Mouse (Mus musculus): Measurements from ENCODE around the gene Gm14137.

Gene Gm14137

DNA sequence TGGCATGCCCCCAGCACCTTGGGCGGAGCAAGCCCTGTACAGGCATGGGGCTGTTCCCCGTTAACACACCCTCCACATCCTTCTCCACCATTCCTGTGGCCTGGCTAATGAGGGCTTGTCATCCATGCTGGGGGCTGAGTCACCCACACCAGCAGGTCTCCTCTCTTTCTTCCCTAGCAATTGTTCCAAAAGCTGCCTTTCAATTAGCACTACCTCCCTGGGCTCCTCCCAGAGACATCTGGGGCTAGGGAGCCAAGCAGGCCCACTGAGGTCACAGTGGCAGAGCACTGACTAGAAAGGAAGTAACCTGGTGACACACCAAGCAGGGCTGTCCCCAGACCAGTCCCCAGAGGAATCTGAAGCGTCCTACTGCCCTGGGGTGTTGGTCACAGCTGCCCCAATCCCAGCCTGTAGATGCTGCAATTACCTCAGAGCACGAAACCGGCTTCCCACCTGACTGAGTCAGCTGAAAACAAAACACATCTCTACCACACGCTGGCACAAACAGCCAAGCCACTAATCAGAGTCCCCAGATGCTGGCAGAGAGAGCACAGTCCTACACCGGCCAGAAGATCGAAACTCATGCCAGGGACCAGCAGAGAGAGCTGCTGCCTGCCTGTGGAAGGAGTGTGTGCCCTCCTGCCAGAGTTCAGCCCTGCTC lies at the start of gene Gm14137:
TSS of gene Gm14137 (plus strand) at position 519 of the 661 bp plus-strand sequence.
- no peak for DNase-seq (ENCODE audit: low read depth, low spot score)

DNA sequence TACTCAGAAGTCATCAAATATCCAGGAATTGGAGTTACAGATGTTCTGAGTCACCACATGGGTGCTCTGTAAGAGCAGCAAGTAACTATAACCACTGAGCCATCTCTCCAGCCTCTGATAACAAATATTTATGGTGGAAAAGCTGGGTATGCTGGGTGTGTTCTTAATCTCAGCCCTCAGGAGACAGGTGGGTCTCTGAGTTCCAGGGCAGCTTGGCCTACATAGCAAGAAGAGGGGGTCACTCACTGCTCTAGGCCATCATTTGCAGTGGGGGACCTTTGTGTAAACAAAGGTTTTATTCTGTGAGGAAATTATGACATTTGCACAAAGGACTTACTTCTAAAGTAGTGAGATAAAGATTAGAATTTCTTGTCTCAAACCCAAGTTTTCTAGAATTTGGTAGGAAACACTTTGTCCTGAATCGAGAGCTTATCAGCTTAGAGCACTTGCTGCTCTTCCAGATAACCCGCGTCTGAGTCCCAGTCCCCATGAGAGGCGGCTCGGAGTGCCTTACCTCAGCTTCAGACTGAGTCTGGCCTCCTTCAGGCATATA lies 37.9 kb upstream of the Gm14137 start:
- DNase-seq (ENCODE audit: low read depth, low spot score), result no peak

DNA sequence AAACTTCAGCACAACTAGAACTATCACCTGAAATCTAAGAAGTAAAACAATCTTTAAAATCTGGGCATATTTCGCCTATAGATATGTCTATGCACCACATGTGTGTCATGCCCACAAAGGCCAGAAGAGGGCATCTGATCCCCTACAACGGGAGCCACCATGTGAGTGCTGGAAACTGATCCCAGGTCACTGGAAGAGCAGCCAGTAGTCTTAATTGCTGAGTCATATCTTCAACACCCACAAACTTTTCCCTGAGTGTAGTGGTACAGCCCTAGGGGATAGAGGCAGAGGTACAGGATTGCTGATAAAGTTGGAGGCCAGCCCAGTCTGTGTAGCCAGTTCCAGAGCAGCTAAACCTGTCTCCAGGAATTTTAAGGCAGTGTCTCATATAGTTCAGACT lies 29.1 kb upstream of the Gm14137 start:
- no peak for DNase-seq (ENCODE audit: low read depth, low spot score)

DNA sequence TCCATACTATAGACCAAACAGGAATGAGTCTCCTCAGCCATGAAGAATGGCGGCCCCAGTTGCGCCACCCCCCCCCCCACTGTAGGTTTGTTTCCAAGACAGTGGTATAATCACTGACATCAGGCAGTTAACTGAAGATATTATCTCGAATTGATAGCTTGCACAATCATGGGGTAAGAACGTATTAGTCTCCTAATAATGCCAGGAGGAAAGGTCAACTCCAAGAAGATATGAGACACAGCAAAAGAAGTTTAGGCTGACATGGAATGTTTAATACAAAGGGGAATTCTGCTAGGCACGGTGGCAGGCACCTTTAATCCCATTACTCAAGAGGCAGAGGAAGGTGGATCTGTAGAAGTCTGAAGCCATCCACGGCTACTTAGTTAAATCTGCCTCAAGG lies 27.9 kb upstream of the Gm14137 start:
- DNase-seq (ENCODE audit: low read depth, low spot score), result no peak

DNA sequence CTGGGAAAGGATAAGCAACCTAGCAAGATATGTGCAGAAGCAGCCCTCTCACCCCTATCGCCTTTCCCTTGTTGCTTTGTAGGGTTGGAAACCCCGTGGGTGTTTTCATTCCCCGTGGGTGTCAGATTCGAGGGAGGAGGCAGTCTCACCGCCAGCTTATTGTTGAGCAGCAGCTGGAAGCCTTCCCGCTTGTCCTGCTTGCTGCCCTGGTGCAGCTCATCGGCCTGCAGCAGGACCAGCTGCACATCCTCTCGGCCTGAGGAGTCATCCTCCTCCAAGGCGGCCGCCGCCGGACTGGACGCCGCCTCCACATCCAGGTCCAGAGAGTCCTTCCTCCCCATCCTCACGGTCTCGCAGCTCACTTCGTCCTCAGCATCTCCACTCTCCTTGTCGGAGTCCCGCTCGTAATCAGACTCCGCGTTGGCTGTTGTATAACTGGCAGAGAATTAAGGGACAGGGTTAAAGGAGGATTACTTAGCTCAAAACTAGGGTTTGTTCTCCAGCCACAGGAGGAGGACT lies 27.1 kb upstream of the Gm14137 start:
- DNase-seq (ENCODE audit: low read depth, low spot score), result no peak

DNA sequence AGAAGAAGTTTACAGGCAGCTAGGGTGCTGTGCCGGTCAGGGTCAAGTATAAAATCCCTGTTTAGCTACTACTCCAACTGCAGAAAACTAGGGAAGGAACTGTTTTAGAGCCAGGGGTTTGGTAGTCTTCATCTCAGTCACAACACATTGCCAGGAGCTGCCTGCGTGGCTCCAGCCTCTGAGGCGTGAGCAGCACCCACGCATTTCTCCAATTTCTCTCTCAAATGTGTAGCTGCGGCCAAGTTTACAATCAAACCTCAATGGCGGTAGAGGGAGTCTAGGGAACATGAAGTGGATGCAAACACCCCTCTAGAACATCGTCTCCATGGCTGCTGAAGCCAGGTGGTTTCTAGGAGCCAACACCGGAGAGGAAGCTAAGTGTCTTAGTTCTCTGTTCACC lies 26.5 kb upstream of the Gm14137 start:
- no peak for DNase-seq (ENCODE audit: low read depth, low spot score)

DNA sequence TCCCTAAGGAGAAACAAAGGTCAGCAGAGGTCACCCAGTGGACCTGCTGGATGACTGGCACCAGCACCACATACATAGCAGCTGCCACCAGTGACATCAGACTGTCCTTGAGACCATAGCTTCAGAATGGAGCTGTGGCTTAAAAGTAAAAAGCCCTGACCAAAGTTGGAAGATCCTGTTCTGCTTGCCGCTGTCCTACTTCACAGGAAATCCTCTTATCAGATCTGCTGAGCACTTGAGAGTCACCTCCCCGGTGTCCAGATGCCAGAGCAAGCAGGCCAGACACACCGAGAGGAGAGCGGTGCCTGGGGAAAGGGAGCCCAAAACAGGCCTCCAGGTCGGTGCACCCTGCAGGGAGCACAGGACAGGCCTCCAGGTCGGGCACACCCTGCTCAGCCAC lies 22.1 kb upstream of the Gm14137 start:
- DNase-seq (ENCODE audit: low read depth, low spot score), result no peak

DNA sequence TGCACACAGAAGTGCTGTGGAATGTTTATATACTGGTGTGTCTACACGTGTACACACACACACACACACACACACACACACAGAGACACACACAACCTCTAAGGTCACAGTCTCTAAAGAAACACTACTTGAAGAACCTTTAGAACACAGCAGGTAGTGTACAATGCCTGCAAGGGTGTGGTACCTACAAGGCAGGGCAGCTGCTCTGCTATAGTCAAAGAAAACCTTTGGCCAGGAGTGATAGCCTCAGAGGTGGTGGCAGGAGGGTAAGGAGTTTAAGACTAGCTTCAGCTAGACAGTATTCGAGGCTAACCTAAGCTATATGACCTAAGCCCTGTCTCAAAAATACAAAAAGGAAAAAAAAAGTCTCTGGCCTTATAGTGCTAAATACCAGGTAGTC lies 19.6 kb upstream of the Gm14137 start:
- DNase-seq (ENCODE audit: low read depth, low spot score), result no peak

DNA sequence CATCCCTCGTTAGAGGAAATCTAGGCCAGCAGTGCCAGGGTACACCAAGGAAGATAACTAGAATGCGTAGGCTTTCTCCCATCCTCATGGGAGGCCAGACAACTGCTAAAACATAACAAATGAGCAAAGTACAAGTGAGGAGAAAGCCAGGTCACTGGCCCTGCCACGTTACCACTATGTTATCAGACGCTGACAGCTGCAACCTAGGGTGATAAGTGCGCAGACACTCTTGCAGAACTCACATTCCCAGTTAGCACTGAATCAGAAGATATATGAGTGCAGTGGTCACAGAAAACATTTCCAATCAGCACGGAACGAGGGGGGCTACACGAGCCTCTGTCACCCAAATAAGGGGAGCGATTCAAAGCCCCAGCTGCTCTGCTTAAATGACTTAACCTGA lies 18.9 kb upstream of the Gm14137 start:
- DNase-seq (ENCODE audit: low read depth, low spot score), result no peak

DNA sequence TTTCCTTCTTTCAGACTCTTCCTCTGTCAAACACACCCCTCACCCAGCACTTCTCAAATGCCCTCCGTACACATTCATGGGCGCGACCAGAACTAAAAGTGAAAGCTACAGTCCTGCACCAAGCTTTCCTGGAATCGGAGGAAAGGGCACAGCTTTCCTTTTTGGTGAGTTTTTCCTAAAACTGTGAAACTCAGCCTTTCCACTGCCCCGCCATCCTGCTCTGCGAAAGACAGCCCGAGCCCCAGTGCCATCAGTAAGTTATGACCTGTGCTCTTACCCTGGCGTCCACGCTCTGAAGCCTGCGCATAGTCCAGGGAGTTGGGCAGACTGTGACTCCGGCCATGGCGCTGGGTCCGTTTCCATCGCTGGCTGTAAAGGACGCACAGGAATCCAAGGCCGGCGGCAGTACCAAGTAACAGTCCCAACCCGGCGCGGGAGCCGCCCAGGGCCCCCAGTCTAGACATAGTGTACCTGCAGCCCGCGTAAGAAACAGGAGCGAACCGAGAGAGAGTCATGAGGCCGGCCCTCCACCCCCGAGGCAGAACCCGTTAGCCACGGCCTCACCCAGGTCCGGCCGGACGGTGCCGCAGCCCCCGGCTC lies 18.1 kb upstream of the Gm14137 start:
- no peak for DNase-seq (ENCODE audit: low read depth, low spot score)

DNA sequence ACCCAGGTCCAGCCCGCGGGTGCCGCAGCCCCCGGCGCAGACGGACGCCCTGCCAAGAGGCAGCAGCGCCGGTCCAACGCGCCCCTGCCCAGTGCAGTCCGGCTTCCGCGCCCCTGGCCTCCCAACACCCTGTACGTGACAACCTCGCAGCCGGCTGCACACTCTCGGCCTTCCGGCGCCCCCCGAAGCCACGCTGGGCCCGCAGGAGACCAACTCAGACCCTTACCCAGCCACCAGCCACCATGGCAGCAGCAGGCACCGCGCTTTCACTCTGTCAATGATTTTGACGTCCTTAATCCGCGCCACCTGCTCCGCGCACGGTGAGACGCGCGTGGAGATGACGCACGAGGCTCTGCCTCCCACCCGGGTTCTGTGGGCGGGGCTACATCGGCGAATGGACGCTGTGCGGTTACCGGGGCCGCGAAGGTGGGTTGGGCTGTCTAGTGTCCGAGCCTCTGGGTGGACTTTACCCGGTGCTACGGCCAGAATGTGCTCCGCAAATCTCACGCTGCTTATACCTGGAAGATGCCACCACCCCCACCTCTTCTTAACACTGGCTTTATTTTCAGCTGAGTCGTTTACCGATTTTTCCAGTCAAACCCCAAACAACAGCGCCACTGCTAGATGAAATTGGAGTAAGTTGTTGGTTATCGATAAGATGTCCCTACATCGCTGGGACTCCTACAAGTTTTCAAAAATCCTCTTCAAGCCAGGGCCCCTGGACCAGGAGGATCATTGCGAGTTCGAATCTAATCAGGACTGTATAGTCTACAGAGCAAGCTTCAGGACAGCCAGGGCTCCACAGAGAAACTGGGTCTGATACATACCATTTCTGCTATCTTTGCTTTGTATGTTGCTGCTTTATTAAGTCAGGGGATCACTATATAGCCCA lies 17.4 kb upstream of the Gm14137 start, which contains the start of gene Rmdn3:
TSS of gene Rmdn3 (minus strand) at position 354 of the 892 bp plus-strand sequence.
- peak; percentile 84 for DNase-seq (ENCODE audit: low read depth, low spot score)

DNA sequence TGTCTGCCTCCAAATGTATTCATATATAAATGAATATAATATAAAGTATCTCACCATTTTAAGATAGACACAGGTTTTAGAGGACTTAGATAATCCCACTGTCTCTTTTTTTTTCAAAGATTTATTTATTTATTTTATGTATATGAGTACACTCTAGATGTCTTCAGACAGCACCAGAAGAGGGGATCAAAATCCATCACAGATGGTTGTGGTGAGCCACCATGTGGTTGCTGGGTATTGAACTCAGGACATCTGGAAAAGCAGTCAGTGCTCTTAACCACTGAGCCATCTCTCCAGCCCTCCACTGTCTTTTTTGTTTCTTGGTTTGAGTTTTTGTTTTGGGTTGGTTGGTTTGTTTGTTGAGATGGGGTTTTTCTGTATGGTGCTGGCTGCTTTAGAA lies 16.5 kb upstream of the Gm14137 start:
- no peak for DNase-seq (ENCODE audit: low read depth, low spot score)

DNA sequence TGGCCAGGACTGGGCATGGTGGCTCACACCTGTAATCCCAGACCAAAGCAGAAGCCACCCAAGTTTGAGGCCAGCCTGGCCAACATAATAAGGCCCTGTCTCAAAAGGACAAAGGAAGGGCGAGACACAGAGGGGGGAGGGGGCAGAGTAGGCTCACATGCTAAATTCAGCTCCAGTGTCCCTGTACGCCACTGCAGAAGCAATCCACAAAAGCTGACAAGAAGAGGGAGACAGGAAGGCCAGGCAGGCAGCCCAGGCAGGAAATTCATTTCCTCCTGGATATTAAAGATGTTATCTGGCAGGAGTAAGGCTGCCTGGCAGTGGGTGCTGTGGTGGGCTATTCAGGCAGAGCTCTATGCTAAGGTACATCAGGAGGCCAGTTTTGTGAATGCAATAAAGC lies 13.1 kb upstream of the Gm14137 start:
- no peak for DNase-seq (ENCODE audit: low read depth, low spot score)

DNA sequence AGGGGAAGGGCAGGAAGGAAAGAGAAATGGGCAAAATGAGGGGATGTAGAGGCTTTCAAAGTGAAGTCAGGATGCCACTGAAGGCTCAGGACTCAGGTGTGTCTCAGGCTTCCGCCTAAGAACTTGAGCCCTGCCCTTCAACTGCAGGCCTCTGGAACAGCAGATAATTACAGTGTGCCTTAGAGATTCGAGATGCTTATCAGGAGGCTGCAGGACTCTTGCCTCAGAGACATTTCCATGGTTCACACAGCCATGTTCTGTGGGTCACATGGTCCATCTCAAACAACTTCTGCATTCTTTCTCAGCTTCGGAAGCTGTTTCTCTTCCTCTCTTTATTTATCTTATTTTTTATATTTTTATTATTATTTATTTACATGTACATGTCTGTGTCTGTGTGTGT lies 11.2 kb upstream of the Gm14137 start:
- DNase-seq (ENCODE audit: low read depth, low spot score), result no peak

DNA sequence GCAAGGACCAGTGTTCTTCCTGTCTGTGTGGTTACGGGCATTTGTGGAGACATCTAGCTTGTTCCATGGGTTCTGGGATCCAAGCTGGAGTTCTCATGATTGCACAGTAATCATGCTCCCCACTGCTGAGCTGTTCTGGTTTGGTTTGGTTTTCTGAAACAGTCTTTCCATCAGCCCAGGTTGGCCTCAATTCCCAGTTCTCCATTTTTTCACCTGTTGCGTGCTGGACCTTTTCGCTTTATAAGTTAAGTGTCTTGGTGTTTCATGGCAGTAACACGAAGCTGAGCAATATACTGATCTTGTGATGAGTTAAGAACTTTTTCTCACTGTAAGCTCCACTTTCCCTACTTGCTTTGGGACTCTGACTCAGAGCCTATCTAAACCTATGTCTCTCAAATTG lies 10.3 kb upstream of the Gm14137 start:
- no peak for DNase-seq (ENCODE audit: low read depth, low spot score)

DNA sequence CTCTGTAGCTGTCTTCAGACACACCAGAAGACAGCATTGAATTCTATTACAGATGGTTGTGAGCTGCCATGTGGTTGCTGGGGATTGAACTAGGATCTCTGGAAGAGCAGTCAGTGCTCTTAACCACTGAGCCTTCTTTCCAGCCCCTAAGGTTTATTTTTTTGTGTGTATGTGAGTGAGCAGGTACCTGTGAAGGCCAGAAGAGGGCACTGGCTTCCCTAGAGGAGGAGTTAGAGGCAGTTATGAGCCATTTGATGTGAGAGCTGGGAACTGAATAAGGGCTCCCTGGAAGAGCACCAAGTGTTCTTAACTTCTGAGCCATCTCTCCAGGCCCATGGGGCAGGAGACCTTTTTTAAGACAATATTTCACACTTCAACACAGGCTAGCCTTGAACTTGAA lies 8.9 kb upstream of the Gm14137 start:
- DNase-seq (ENCODE audit: low read depth, low spot score), result no peak

DNA sequence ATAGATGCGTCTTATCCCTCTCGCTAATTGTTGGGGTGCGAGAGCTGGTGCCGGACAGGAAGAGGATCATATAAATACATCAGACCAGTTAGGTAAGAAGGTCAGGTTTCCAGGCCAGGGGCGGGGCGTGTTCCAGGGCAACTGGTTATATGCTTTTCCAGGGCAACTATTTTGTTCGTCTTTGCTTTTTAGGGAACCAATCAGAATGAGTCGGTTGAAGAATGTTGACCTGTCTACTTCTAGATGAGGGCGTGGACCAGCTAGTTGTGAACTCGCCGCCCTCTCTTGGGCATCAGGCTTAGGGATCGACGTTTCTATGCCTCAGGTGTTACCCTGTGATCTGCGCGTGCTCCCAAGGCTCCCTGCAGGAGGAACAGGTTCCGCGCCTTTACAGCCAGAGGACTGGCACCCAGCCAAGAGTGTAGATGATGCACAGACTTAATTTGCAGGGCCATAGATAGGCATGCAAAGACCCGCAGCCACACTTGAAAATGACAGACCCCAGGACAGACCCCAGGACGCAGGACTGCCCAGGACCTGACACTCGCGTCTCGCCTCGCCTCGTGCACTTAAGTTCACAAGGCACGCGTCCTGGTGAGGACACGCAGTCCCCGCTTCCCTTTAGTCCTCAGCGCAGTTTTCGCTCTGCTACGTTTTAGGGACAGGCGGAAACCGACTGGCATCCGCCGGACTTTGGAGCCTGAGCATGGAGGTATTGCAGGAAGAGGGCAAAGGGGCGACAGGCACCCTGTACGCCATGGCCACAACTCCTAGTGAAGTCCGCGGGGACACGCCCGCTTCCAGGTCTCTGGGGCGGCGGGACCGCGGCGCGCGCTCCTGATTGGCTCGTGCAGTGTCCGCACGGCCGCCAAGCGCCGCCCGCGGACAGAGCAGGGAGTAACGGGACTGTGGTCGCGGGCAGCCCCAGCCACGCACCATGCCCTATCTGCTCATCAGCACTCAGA lies 7.1 kb upstream of the Gm14137 start, which contains the start of gene Gchfr:
TSS of gene Gchfr (plus strand) at position 873 of the 965 bp plus-strand sequence.
- peak; percentile 20 for DNase-seq (ENCODE audit: low read depth, low spot score)

DNA sequence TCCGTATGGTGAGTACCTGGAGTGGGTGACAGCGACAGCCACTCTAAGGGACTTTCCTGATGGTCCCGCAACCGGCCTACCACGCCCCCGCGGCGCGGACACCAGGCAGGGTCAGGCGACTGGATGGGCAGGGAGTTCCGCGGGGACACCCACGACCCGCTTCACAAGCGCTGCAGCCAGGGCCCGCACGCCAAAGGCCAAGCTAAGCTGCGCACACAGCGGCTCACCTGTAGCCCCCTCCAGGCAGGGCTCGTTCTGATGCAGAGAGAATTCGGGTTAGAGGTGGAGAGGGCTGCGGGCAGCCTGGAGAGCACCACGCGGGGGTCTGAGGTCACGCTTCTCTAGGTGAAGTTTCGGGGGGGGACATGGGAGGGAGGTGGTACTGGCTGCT lies 6.4 kb upstream of the Gm14137 start:
- no peak for DNase-seq (ENCODE audit: low read depth, low spot score)

DNA sequence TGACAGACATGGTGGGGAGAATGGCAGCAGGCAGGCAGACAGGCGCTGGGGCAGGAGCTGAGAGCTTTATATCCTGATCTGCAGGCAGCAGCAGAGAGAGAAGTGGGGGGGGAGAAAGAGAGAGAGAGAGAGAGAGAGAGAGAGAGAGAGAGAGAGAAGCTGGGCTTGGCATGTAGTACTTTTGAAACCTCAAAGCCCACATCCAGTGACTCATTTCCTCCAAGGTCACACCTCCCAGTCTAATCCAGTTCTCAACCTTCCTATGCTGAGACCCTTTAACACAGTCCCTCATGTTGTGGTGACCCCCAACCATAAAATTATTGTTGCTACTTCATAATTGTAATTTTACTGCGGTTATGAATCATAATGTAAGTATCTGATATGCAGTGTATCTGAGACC lies 4.0 kb upstream of the Gm14137 start:
- DNase-seq (ENCODE audit: low read depth, low spot score), result no peak

DNA sequence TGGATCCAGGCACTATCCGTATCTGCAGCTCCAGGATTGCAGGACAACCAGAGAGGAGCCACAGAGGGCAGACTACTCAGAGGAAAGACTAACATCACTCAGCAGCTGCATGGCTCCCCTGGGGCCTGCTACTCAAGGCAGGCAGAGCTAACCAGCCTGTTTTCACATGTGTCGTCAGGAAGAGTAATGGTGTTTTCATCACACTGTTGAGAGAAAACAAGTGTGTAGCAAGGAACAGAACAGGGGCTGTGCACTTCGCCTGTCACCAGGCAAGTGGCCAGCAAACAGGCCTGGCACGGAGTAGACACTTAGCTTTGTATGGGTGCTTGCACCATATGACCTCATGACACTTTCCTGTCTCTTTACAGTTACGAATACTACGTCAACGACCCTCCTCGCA lies 2.7 kb upstream of the Gm14137 start:
- DNase-seq (ENCODE audit: low read depth, low spot score), result no peak

DNA sequence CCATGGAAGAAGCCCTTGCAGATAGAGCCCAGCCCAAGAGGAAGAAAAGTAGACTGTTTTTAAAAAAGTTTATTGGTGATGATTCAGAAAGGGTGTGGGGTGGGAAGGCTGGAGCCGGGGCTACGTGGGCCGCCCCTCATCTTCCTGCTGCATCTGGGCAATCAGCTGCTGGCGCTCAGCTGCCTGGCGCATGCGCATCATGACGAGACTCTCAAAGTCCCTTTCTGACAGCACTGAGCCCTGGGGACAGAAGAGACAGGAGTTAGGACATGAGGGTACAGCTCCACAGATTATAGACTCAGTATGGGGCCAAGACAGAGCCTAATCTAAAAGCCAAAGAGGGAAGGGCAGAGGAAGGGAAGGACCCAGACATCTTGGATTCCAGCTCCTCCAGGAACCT lies 1.9 kb upstream of the Gm14137 start:
- no peak for DNase-seq (ENCODE audit: low read depth, low spot score)
